Mouse (Mus musculus): ENCODE data around the gene Adamts12. TPM values are rescaled to one million over a fixed set of nuclear protein-coding genes. Genes with fewer than 3 reads are reported as not detected.

Gene Adamts12
- polyA plus RNA-seq, 1 experiment = 0.16 TPM

DNA sequence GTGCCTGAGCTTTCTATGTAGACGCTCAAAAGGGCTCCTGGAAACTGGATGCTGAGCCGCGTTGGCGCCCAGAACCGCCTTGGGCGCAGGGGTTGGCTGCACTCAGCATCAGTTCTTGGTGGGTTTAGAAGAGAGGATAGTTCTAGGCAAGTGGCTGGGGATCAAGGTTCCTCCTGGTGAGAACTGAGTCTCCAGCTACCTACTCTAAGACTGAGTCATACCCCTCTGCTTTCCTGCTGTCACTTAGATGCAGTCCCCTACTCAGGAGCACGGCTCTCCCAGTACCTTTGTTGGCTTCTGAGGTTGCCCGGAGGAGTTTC, 27.3 kb upstream of the Adamts12 start:
- no peak overlapping the region for H3K27ac ChIP-seq (ENCODE audit: insufficient read depth, low read length)
- TF ChIP-seq POLR2A (IDR thresholded peaks at IDR 0.05; ENCODE audit: low read depth, low read length) = no peak
- TF ChIP-seq CTCF (IDR thresholded peaks at IDR 0.05; ENCODE audit: extremely low read depth, insufficient read depth, insufficient read length, insufficient replicate concordance) = no peak
- no peaks in the 10 kb centered on the region for H3K36me3 ChIP-seq (ENCODE audit: control insufficient read depth, insufficient read depth, low read length)
- 10% methylated on average over 8 of the region's 8 CpGs for WGBS
- peaks cover 1% of the 10 kb centered on the region; the same call in 1 of the 2 replicates for H3K27me3 ChIP-seq (ENCODE audit: control insufficient read depth, insufficient read depth, low read length)
- no peak overlapping the region for H3K4me3 ChIP-seq (ENCODE audit: extremely low read depth, insufficient read depth, insufficient read length)
- no peak for DNase-seq (ENCODE audit: low read depth in 1 of 2, low spot score in 2 of 2)
- H3K4me1 ChIP-seq (ENCODE audit: control insufficient read depth, insufficient read depth, insufficient read length) = no peaks in the 10 kb centered on the region

DNA sequence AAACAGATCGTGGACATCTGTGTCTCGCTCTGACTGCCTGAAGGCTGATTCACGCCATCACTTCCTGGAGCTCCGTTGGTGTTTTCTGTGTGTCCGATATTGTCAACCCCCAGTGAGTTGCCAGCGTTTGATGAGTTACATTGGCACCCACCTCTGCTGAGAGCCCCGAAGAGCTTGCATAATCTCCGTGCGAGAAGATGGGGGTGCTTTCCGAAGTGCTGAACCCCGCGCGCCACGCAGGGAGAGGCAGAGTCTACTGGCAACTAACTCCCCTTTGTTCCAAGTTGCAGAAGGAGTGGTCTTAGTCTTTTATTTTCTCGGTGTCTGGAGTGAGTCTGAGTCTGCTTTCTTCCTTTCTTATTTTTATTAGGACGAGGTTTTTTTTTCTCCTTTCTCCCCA, 26.9 kb upstream of the Adamts12 start, which contains the start of gene Rxfp3:
TSS of gene Rxfp3 (minus strand) at position 281 of the 400 bp plus-strand sequence.
- Histone ChIP-seq H3K4me3 (ENCODE audit: extremely low read depth, insufficient read depth, insufficient read length) (no peak within 1 kb of the TSS), H3K27ac (ENCODE audit: insufficient read depth, low read length) (no peak within 1 kb of the TSS), H3K4me1 (ENCODE audit: control insufficient read depth, insufficient read depth, insufficient read length) (no peaks in the 10 kb centered on the region), H3K36me3 (ENCODE audit: control insufficient read depth, insufficient read depth, low read length) (no peaks in the 10 kb centered on the region), H3K27me3 (ENCODE audit: control insufficient read depth, insufficient read depth, low read length) (peaks cover 1% of the 10 kb centered on the region; the same call in 1 of the 2 replicates)
- no peak for DNase-seq (ENCODE audit: low read depth in 1 of 2, low spot score in 2 of 2)
- 5% methylated on average over 16 of the region's 16 CpGs for WGBS
- TF ChIP-seq CTCF (IDR thresholded peaks at IDR 0.05; ENCODE audit: extremely low read depth, insufficient read depth, insufficient read length, insufficient replicate concordance) (no peak), POLR2A (IDR thresholded peaks at IDR 0.05; ENCODE audit: low read depth, low read length) (no peak)

- H3K4me3 ChIP-seq (ENCODE audit: extremely low read depth, insufficient read depth, insufficient read length) = no peak overlapping the region
- peaks cover 1% of the 10 kb centered on the region; the same call in 1 of the 2 replicates for H3K27me3 ChIP-seq (ENCODE audit: control insufficient read depth, insufficient read depth, low read length)
- no peak for DNase-seq (ENCODE audit: low read depth in 1 of 2, low spot score in 2 of 2)
- no peak overlapping the region for H3K27ac ChIP-seq (ENCODE audit: insufficient read depth, low read length)
- WGBS = 4% methylated on average over 12 of the region's 12 CpGs
- H3K36me3 ChIP-seq (ENCODE audit: control insufficient read depth, insufficient read depth, low read length) = no peaks in the 10 kb centered on the region
- H3K4me1 ChIP-seq (ENCODE audit: control insufficient read depth, insufficient read depth, insufficient read length) = no peaks in the 10 kb centered on the region
- TF ChIP-seq POLR2A (IDR thresholded peaks at IDR 0.05; ENCODE audit: low read depth, low read length) = no peak
- TF ChIP-seq CTCF (IDR thresholded peaks at IDR 0.05; ENCODE audit: extremely low read depth, insufficient read depth, insufficient read length, insufficient replicate concordance) = peak; percentile 5; the same call in 1 of the 2 replicates
Observed at GRCm38 (mm10) chr15:11038476-11038875, 26.1 kb upstream of the Adamts12 start.

- H3K27ac ChIP-seq (ENCODE audit: insufficient read depth, low read length) = no peak overlapping the region
- no peak overlapping the region for H3K4me3 ChIP-seq (ENCODE audit: extremely low read depth, insufficient read depth, insufficient read length)
- DNase-seq (ENCODE audit: low read depth in 1 of 2, low spot score in 2 of 2) = no peak
- H3K36me3 ChIP-seq (ENCODE audit: control insufficient read depth, insufficient read depth, low read length) = no peaks in the 10 kb centered on the region
- H3K27me3 ChIP-seq (ENCODE audit: control insufficient read depth, insufficient read depth, low read length) = peaks cover 1% of the 10 kb centered on the region; the same call in 1 of the 2 replicates
- no peak for TF ChIP-seq POLR2A (IDR thresholded peaks at IDR 0.05; ENCODE audit: low read depth, low read length)
- TF ChIP-seq CTCF (IDR thresholded peaks at IDR 0.05; ENCODE audit: extremely low read depth, insufficient read depth, insufficient read length, insufficient replicate concordance) = no peak
- 68% methylated on average over 5 of the region's 5 CpGs for WGBS
- no peaks in the 10 kb centered on the region for H3K4me1 ChIP-seq (ENCODE audit: control insufficient read depth, insufficient read depth, insufficient read length)
Observed at GRCm38 (mm10) chr15:11040067-11040466, 24.5 kb upstream of the Adamts12 start.

DNA sequence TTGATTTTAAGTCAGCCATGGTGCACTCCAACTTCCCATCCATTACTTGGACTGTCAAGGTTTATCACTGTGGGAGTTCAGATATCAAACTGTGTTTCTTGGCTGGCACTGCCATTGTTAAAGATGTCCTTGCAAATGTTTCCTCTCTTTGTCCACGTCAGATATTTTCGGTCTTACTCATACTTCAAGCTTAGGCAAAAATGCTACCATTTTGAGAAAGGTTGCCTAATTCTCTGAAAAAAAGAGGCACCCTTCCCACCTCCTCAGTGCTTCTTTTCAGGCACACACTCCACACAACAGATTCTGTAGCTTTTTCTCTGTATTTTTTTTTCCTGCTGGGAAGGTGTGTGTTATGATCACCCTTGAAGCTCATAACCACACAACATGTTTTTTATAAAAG, 23.4 kb upstream of the Adamts12 start:
- TF ChIP-seq CTCF (IDR thresholded peaks at IDR 0.05; ENCODE audit: extremely low read depth, insufficient read depth, insufficient read length, insufficient replicate concordance) (no peak), POLR2A (IDR thresholded peaks at IDR 0.05; ENCODE audit: low read depth, low read length) (no peak)

GRCm38 (mm10) chr15:11042828-11043227, 21.8 kb upstream of the Adamts12 start:
- WGBS = 61% methylated on average over 5 of the region's 5 CpGs
- no peak for DNase-seq (ENCODE audit: low read depth in 1 of 2, low spot score in 2 of 2)
- TF ChIP-seq CTCF (IDR thresholded peaks at IDR 0.05; ENCODE audit: extremely low read depth, insufficient read depth, insufficient read length, insufficient replicate concordance) (no peak), POLR2A (IDR thresholded peaks at IDR 0.05; ENCODE audit: low read depth, low read length) (no peak)
- Histone ChIP-seq H3K27ac (ENCODE audit: insufficient read depth, low read length) (no peak overlapping the region), H3K4me1 (ENCODE audit: control insufficient read depth, insufficient read depth, insufficient read length) (no peaks in the 10 kb centered on the region), H3K4me3 (ENCODE audit: extremely low read depth, insufficient read depth, insufficient read length) (no peak overlapping the region), H3K36me3 (ENCODE audit: control insufficient read depth, insufficient read depth, low read length) (no peaks in the 10 kb centered on the region), H3K27me3 (ENCODE audit: control insufficient read depth, insufficient read depth, low read length) (peaks cover 1% of the 10 kb centered on the region; the same call in 1 of the 2 replicates)

More for the DNA sequence above, 23.4 kb upstream of the Adamts12 start:
- DNase-seq (ENCODE audit: low read depth in 1 of 2, low spot score in 2 of 2) = no peak
- Histone ChIP-seq H3K4me3 (ENCODE audit: extremely low read depth, insufficient read depth, insufficient read length) (no peak overlapping the region), H3K36me3 (ENCODE audit: control insufficient read depth, insufficient read depth, low read length) (no peaks in the 10 kb centered on the region), H3K27me3 (ENCODE audit: control insufficient read depth, insufficient read depth, low read length) (peaks cover 1% of the 10 kb centered on the region; the same call in 1 of the 2 replicates), H3K27ac (ENCODE audit: insufficient read depth, low read length) (no peak overlapping the region), H3K4me1 (ENCODE audit: control insufficient read depth, insufficient read depth, insufficient read length) (no peaks in the 10 kb centered on the region)
- WGBS = 87% methylated on average over 2 of the region's 2 CpGs

DNA sequence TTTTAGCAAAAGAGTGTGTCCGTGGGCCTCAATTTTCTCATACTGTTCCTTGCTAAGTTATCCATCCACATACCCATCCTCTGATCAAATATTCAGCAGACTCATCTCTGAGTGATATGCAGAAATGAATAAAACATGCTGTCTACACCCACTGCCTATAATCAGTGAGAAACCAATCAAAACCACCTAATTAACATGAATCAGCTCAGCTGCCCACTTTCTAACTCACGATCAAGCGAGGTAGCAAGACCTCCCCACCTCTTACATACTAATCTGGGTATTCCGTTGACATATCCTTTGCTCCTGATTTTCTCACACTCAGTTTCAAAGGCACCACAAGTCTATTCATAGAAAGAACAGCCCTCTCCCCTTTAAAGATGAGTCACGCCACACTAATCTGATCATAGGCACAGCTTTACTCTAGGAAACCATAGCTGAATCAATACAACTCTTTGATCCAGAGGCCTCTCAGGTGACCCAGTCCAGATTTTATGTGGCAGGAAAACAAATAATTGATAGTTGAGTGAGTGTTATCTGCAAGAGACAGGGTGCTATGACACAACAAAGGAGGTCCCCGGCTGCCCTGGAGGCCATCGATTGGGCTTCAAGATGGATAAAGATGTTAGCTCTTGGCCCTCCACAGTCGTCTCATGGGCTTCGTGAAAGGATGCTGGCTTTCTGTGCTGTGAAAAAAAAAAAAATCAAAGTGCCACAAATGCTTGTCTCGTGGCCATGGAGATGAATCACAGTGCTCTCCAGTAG, 10.7 kb upstream of the Adamts12 start:
- Histone ChIP-seq H3K4me3 (ENCODE audit: extremely low read depth, insufficient read depth, insufficient read length) (no peak overlapping the region), H3K36me3 (ENCODE audit: control insufficient read depth, insufficient read depth, low read length) (no peaks in the 10 kb centered on the region), H3K27ac (ENCODE audit: insufficient read depth, low read length) (no peak overlapping the region), H3K27me3 (ENCODE audit: control insufficient read depth, insufficient read depth, low read length) (no peaks in the 10 kb centered on the region), H3K4me1 (ENCODE audit: control insufficient read depth, insufficient read depth, insufficient read length) (no peaks in the 10 kb centered on the region)
- WGBS = 85% methylated on average over 10 of the region's 10 CpGs
- DNase-seq (ENCODE audit: low read depth in 1 of 2, low spot score in 2 of 2) = no peak
- TF ChIP-seq POLR2A (IDR thresholded peaks at IDR 0.05; ENCODE audit: low read depth, low read length) (no peak), CTCF (IDR thresholded peaks at IDR 0.05; ENCODE audit: extremely low read depth, insufficient read depth, insufficient read length, insufficient replicate concordance) (no peak)

All from spleen, adult 2 months (tissue).